Mouse (Mus musculus) spleen, postnatal 14 days (tissue): Measurements from ENCODE around the gene Gabre.

Experiments
- DNase-seq, 2 experiments: peaks; one replicate each; pipeline ENCODE4 v3.0.0; 2021 to 2022; ENCODE audit warnings: low spot score in 2 of 2

Gene Gabre

DNA sequence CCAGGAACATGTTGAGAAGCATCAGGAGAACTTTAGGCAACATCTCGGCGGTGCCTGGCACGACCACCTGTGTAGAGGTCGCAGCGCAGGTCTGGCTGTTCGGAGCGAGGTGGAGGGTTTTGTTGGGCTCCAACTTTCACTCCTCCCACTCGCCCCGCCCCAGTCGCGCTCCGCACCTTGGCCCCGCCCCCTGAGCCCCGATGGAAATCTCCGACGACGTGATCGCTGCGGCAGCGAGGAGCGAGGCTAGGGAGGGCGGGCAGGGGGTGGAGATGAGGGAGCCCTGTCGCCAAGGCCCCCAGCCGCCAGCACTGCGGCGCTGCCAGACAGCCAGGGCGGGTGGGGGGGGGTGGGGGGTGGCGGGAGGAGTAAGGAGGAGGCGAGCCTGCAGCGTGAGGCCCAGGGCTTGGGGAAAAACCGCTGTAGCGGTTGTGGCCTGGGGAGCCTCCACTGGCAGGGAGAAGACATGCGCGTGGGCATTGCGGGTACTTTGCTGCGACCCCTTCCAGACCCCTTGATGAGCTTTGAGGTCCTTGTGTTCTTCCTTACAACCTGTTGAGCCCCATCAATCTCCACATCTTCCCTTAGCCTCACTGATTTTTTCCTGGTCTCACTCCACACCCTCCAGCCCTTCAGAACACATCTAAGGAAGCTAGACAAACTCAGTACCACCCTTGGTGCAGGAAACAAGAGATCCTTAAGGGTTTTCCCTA lies at the start of gene Gabre:
Gabre (minus strand) TSS at position 145 of the 713 bp plus-strand sequence.
- no peak for DNase-seq

DNA sequence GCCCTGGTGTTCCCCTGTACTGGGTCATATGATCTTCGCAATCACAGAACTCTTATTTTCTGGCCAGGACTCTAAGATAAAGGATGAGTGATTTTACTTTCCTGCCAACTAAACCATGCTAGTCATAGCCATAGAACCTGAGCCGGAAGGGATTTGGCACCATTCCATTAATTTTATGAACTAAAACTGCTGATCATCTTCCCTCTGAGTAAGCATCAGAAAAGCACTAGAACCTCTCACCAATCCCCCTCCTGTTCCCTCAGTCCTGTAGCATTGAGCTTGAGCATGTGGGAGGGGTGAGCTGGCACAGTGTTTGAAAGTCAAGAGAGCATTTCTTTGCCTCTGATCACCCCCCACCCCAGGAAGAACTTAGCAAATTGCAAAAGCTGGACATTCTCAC lies 23.2 kb upstream of the Gabre start:
- no peak for DNase-seq

- DNase-seq = no peak
Observed at GRCm38 (mm10) chrX:72275372-72275663, 715 bp upstream of the Gabre start.

- DNase-seq = no peak
Observed at GRCm38 (mm10) chrX:72273966-72274658, 491 bp downstream of the Gabre start.

DNA sequence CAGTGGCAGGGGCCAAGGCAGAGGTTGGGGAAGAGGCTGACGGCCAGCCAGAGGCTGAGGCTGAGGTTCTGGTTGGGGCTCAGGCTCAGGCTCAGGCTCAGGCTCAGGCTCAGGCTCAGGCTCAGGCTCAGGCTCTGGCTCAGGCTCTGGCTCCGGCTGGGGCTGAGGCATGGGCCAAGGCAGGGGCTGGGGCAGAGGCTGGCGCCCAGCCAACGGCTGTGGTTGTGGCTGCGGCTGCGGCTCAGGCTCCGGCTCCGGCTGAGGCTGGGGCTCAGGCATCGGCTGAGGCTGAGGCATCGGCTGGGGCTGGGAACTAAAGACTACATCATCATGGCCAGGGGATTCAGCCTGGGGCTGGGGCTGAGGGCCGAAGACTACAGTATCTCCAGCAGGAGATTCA lies 4.0 kb downstream of the Gabre start:
- no peak for DNase-seq

DNA sequence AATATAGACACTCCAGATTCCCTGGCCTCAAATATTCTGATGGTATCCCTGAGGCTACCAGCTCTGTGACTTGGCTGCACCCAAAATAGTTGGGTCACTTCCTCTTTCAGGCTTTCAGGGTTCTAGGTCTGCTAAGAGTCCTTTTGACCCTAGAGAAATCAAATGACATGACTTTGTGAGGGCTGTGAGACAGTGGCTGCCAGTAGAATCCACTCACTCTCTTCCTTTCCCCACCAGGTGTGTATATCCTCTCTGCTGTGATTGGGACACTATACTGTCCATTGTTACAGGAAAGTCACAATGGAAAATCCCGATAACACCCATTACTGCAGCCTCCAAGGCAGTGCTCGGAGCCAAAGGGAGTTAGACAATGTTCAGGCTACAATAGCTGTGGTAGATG lies 52.9 kb downstream of the Gabre start, which contains the start of gene Magea4:
Magea4 (plus strand) TSS at position 301 of the 400 bp plus-strand sequence.
- DNase-seq = no peak
